In the genomic region with DNA sequence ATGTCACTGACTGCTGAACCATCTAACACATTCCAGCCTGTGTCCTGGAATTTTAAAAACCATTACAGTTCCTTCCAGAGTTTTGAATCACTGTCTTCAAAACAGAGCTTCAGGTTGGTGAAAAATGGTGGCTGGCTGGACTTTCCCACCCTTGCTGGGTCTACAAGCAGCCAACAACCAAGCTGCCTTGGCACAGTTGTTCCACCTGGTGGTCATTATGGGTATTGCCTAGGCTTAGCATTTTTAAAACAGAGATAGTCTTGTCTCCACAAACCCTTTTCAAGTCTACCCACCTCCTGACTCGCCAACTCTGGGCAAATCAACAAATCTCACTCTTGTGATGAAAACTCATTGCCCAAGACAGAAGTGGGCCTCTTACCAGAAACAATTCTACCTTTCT, we compare ENCODE assay signal across 13 mouse cellular contexts. TPM values are rescaled to one million over a fixed set of nuclear protein-coding genes. Genes with fewer than 3 reads are reported as not detected.
DNase-seq lines count a peak whose midpoint lies in the region; ATAC-seq and TF ChIP-seq lines count a peak whose summit lies in the region.
"Had no signal": no experiment of that assay in that cellular context is flagged by ENCODE, and none has a peak within 500 bp of the region (broad histone marks: within the 10 kb centered on the region; RNA-seq: fewer than 3 reads in every experiment).

No protein-coding gene starts in this region.

- no peak for ATAC-seq in heart, postnatal 0 days (ENCODE audit: insufficient read depth, low read depth)
- no peak for ATAC-seq in midbrain, postnatal 0 days (ENCODE audit: low FRiP score)
- ATAC-seq: midbrain, embryonic 13.5 days had no signal

- H3K27me3 ChIP-seq in heart, postnatal 0 days (ENCODE audit: control insufficient read depth, insufficient read depth, low read length) = no peaks in the 10 kb centered on the region
- no peaks in the 10 kb centered on the region for H3K27me3 ChIP-seq in midbrain, postnatal 0 days (ENCODE audit: insufficient read depth, low read length)
- H3K27me3 ChIP-seq in midbrain, embryonic 10.5 days (ENCODE audit: low read depth, poor library complexity, severe bottlenecking) = no peaks in the 10 kb centered on the region
- H3K27me3 ChIP-seq: midbrain, embryonic 13.5 days had no signal

- H3K9ac ChIP-seq in heart, postnatal 0 days (replicated peaks; ENCODE audit: low read depth, low read length) = no peak overlapping the region
- no peak overlapping the region for H3K9ac ChIP-seq in midbrain, postnatal 0 days (replicated peaks; ENCODE audit: low read length, poor library complexity, severe bottlenecking)
- H3K9ac ChIP-seq: limb, embryonic 13.5 days; midbrain, embryonic 13.5 days had no signal

- no peak for TF ChIP-seq POLR2A in brain, embryonic 14.5 days (IDR thresholded peaks at IDR 0.05; ENCODE audit: borderline replicate concordance, extremely low read depth, insufficient read depth, insufficient read length, poor library complexity, severe bottlenecking)

- no peak for TF ChIP-seq EP300 in heart, postnatal 0 days (IDR thresholded peaks at IDR 0.05; ENCODE audit: low read depth)

- WGBS in heart, postnatal 0 days = 80% methylated on average over 1 of the region's 1 CpGs
- WGBS in midbrain, postnatal 0 days = 88% methylated on average over 1 of the region's 1 CpGs
- WGBS in midbrain, embryonic 10.5 days = 85% methylated on average over 1 of the region's 1 CpGs

- no peak overlapping the region for H3K4me2 ChIP-seq in heart, postnatal 0 days (ENCODE audit: low read depth, low read length)
- H3K4me2 ChIP-seq in midbrain, postnatal 0 days (ENCODE audit: low read depth, low read length, poor library complexity, severe bottlenecking) = no peak overlapping the region
- H3K4me2 ChIP-seq: limb, embryonic 13.5 days; midbrain, embryonic 13.5 days had no signal

- H3K27ac ChIP-seq in heart, postnatal 0 days (ENCODE audit: low read depth) = no peak overlapping the region
- H3K27ac ChIP-seq in midbrain, postnatal 0 days (ENCODE audit: low read depth, low read length) = no peak overlapping the region
- no peak overlapping the region for H3K27ac ChIP-seq in midbrain, embryonic 10.5 days (replicated peaks)
- H3K27ac ChIP-seq: forebrain, embryonic 10.5 days; limb, embryonic 13.5 days; midbrain, embryonic 13.5 days had no signal

- no peaks in the 10 kb centered on the region for H3K36me3 ChIP-seq in heart, postnatal 0 days (replicated peaks; ENCODE audit: control insufficient read depth, insufficient read depth, low read length)
- no peaks in the 10 kb centered on the region for H3K36me3 ChIP-seq in midbrain, postnatal 0 days (ENCODE audit: insufficient read depth, low read length)
- H3K36me3 ChIP-seq in midbrain, embryonic 10.5 days = no peaks in the 10 kb centered on the region
- H3K36me3 ChIP-seq: forebrain, embryonic 10.5 days; limb, embryonic 13.5 days; midbrain, embryonic 13.5 days had no signal

- H3K9me3 ChIP-seq in heart, postnatal 0 days (replicated peaks; ENCODE audit: control insufficient read depth, low read length) = no peaks in the 10 kb centered on the region
- H3K9me3 ChIP-seq in midbrain, postnatal 0 days (ENCODE audit: low read length) = no peaks in the 10 kb centered on the region
- peaks cover 12% of the 10 kb centered on the region for H3K9me3 ChIP-seq in midbrain, embryonic 10.5 days (replicated peaks)
- H3K9me3 ChIP-seq: midbrain, embryonic 13.5 days had no signal

- peaks cover 3% of the 10 kb centered on the region; the same call in 1 of the 2 replicates for H3K4me1 ChIP-seq in heart, postnatal 0 days (ENCODE audit: control insufficient read depth, insufficient read depth)
- no peaks in the 10 kb centered on the region for H3K4me1 ChIP-seq in midbrain, postnatal 0 days (ENCODE audit: insufficient read depth, low read length)
- H3K4me1 ChIP-seq in midbrain, embryonic 10.5 days = peaks cover 12% of the 10 kb centered on the region
- H3K4me1 ChIP-seq: midbrain, embryonic 13.5 days had no signal

- no peak for DNase-seq in heart, postnatal 0 days (ENCODE audit: low spot score)
- DNase-seq in heart, adult 18-20 months = no peak
- DNase-seq in midbrain, postnatal 0 days (ENCODE audit: low spot score) = no peak
- no peak for DNase-seq in midbrain, embryonic 10.5 days (ENCODE audit: low spot score)
- no peak for DNase-seq in brain, embryonic 14.5 days (ENCODE audit: low read depth)
- peak; percentile 34 for DNase-seq in yolk sac, embryonic 10.5 days (ENCODE audit: low spot score)
- DNase-seq in left cerebral cortex, postnatal 25 days (ENCODE audit: low spot score in 2 of 2) = no peak
- DNase-seq in layer of hippocampus, postnatal 25 days (ENCODE audit: extremely low spot score in 1 of 2, low spot score in 1 of 2) = no peak
- DNase-seq: gastrocnemius, postnatal 14 days; kidney, postnatal 10 days had no signal

- peak; percentile 47 for TF ChIP-seq CTCF in heart, postnatal 0 days (IDR thresholded peaks at IDR 0.05; ENCODE audit: low read depth)
- TF ChIP-seq CTCF in midbrain, postnatal 0 days (IDR thresholded peaks at IDR 0.05) = peak; percentile 48
- peak; percentile 35; the same call in 1 of the 2 replicates for TF ChIP-seq CTCF in brain, embryonic 14.5 days (IDR thresholded peaks at IDR 0.05; ENCODE audit: borderline replicate concordance, extremely low read depth, insufficient read depth, insufficient read length)

- H3K4me3 ChIP-seq in heart, postnatal 0 days (ENCODE audit: low read depth, low read length) = no peak overlapping the region
- H3K4me3 ChIP-seq in midbrain, postnatal 0 days (ENCODE audit: low read depth, low read length) = no peak overlapping the region
- no peak overlapping the region for H3K4me3 ChIP-seq in midbrain, embryonic 10.5 days
- H3K4me3 ChIP-seq: forebrain, embryonic 10.5 days; limb, embryonic 13.5 days; midbrain, embryonic 13.5 days had no signal

- intact Hi-C loops in left cerebral cortex, postnatal 25 days (cut with DNase I) = no loop called here

RNA-seq across cellular contexts. Expression of gene Tcp11l2, which starts 17.9 kb away (rescaled TPM):
- total RNA-seq in heart, postnatal 0 days (2014; rRNA removed; ENCODE audit: low replicate concordance) = 36.9 and 52.4 TPM in 2 replicates
- polyA plus RNA-seq in heart, postnatal 0 days (2015; fragmentation: Nextera tagmentation; extraction: Ambion mirVana) = 57.3 and 63.4 TPM in 2 replicates
- 100 to 1,000 TPM; 105 to 143 TPM for total RNA-seq in heart, adult 18-20 months (2021)
- 10.5 and 11.5 TPM in 2 replicates for total RNA-seq in midbrain, postnatal 0 days (2014; rRNA removed)
- 15.0 and 16.0 TPM in 2 replicates for polyA plus RNA-seq in midbrain, postnatal 0 days (2015; fragmentation: Nextera tagmentation; extraction: Ambion mirVana)
- polyA plus RNA-seq in midbrain, embryonic 10.5 days (2016; fragmentation: Nextera tagmentation; extraction: Ambion mirVana) = 2.8 and 5.8 TPM in 2 replicates
- 15.6 and 18.8 TPM in 2 replicates for polyA plus RNA-seq in brain, embryonic 14.5 days (2012; rRNA removed)
- total RNA-seq in left cerebral cortex, postnatal 25 days (2021) = 10 to 100 TPM; 20.7 to 24.2 TPM
- 10 to 100 TPM; 27.0 to 28.1 TPM for total RNA-seq in layer of hippocampus, postnatal 25 days (2021)

RNA-seq across cellular contexts. Expression of gene Ckap4, which starts 24.6 kb away (rescaled TPM):
- total RNA-seq in heart, postnatal 0 days (2014; rRNA removed; ENCODE audit: low replicate concordance) = 59.8 and 83.8 TPM in 2 replicates
- 42.6 and 45.6 TPM in 2 replicates for polyA plus RNA-seq in heart, postnatal 0 days (2015; fragmentation: Nextera tagmentation; extraction: Ambion mirVana)
- total RNA-seq in heart, adult 18-20 months (2021) = 10 to 100 TPM; 26.0 to 30.6 TPM
- total RNA-seq in midbrain, postnatal 0 days (2014; rRNA removed) = 52.3 and 58.5 TPM in 2 replicates
- polyA plus RNA-seq in midbrain, postnatal 0 days (2015; fragmentation: Nextera tagmentation; extraction: Ambion mirVana) = 46.4 and 52.7 TPM in 2 replicates
- 66.1 and 69.7 TPM in 2 replicates for polyA plus RNA-seq in midbrain, embryonic 10.5 days (2016; fragmentation: Nextera tagmentation; extraction: Ambion mirVana)
- 41.8 and 61.9 TPM in 2 replicates for polyA plus RNA-seq in brain, embryonic 14.5 days (2012; rRNA removed)
- total RNA-seq in left cerebral cortex, postnatal 25 days (2021) = 10 to 100 TPM; 22.8 to 25.2 TPM
- total RNA-seq in layer of hippocampus, postnatal 25 days (2021) = 10 to 100 TPM; 19.2 to 21.9 TPM
